Mouse (Mus musculus) cerebellum, adult (tissue): ENCODE results near the gene Scrg1.

Experiments used
- ATAC-seq: cut with Nextera tagmentation; 2 replicates; pipeline ENCODE4 v1.9.2; 2017; ENCODE audit warnings: mild to moderate bottlenecking, moderate library complexity, mixed read lengths; ENCODE audit not compliant: insufficient number of reproducible peaks, low FRiP score, low TSS enrichment

Gene Scrg1

DNA sequence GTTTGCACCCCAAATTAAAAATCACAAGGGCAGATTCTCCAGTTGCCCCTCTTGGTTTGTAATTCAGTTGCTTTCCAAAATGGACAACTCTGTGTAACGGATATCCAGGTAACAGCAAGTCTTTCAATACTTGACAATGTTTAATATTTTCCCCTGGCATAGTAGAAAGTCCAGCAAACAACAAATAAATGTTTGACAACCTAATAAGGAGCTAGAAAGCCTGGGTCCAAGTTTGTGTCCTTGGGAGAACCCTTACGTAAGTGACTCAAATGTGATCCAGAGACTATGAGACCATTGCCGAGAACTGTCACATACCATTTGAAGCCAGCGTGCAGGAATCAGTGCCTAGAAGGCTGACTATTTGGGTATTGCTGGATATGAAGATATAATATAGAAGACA is 3.8 kb upstream of the Scrg1 start:
- no peak for ATAC-seq

DNA sequence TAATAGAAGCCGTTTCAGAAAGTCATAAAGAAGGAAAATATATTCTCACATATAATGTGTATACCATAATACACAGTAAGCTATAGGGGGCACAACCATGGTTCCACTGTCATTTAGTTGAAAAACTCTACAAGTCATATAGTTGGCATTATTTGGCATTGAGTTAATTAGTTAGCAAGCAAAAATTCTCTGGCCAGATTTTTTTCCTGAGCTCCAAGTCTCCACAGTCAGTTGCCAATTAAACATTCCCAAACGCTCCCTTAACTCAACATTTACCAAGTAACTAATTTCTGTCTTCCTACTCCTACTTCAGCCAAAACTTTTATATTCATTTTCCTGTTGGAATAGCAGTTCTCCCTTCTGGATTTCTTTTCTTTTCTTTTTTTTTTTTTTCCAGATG is 2.4 kb upstream of the Scrg1 start:
- ATAC-seq = no peak

DNA sequence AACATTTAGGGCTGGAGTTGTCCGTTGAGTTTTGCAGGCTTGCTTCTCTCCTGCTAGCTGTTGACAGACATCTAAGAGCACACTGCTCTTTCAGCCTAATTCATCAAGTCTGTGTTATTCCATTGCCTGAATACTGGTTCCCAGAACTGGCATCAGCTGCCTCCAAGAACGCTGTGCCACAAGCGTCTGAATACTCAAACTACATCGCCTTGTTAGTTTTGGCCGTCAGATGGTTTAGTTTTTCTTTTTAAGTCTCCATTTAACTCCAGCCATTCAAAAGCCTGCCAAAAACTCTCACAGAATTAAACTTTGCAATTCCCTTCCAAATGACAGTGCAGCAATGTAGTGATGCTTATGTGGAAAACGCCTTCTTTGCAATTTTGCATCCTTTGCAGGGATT is 1.4 kb downstream of the Scrg1 start:
- ATAC-seq = no peak

DNA sequence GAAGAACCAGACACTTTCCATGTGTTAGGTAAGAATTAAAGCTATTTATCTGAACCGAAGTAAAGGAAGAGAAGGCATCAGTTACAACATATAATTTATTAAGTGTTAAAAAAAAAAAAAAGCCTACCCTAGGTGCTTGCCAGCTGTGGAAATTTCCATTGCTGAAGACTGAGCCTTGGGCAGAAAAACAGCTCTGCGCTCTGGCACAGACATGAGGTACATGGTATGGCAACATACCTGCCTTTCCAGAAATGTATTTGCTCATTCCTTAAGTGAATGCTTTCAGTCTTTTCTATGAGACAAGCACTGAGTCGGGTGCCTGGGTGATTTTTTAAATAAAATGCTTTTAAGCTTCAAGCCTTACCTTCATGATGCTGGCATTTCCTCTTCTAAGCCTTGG is 2.2 kb downstream of the Scrg1 start:
- ATAC-seq = no peak

DNA sequence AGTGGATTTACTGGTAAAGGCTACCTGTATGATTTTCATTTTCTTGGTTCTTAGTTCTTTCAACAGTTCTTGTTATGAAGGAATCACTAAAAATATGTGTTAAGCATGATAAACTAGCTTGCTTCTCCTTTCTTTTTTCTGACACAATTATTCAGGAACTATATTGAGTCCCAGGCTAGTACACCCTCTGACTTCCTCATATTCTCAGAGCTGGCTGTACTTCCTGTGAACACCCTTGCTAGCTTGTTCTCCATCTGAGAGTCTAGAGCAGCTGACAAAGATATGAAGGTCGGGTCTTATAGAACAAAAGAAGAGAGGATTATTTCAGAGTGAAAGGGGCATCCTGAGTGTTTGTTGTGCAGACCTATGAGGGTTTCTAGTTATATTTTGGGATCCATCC is 7.1 kb downstream of the Scrg1 start:
- ATAC-seq = no peak

DNA sequence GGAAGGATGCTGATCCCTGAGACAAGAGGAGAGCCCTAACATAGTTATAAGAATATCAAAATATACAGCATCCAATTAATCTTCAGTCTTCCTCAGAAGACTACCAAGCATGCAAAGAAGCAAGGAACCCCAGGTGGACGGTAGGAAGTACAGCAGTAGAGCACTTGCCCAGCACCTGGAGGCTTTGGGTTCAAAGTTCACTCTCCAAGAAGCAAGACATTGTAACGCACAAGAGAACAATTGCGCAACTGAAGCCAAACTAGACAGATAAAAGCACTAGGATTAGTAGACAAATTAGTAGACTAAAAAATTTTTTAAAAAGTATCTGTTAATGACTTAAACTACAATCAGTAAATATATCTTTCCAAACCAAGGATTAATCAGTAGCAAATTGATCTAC is 8.0 kb downstream of the Scrg1 start:
- ATAC-seq = no peak

DNA sequence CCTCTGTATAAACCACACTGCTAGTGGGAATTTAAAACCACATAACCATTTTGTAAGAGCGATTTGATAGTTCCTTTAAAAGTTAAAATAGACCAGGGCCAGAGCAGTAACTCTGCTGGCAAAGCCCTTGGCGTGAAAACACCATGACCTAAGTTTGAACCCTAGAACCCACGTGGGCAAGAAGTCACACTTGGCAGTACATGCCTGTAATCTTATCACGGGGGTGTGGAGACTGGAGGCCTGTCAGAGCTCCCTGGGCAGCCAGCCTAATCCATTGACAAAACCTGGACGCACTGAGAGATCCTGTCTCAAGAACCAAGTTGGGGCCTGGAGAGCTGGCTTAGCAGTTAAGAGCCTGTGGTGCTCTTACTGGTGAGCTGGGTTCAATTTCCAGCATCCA is 12.9 kb downstream of the Scrg1 start:
- no peak for ATAC-seq

DNA sequence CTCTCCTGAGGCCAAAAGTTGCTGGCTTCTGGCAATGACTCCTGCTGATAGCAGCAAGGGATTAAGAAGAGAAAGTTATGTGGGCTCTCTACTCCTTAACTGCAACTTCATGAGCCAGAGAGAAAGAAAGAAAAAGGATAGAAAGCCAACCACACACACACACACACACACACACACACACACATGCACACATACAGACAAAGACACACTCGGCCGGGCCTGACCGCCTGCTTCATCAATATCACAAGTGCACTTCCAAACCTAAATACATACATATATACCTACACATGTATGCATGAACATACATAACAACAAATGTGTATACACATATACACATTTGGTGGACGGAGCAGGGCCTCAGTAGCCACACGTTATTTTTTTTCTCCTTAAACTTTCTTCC is 15.1 kb downstream of the Scrg1 start:
- no peak for ATAC-seq

DNA sequence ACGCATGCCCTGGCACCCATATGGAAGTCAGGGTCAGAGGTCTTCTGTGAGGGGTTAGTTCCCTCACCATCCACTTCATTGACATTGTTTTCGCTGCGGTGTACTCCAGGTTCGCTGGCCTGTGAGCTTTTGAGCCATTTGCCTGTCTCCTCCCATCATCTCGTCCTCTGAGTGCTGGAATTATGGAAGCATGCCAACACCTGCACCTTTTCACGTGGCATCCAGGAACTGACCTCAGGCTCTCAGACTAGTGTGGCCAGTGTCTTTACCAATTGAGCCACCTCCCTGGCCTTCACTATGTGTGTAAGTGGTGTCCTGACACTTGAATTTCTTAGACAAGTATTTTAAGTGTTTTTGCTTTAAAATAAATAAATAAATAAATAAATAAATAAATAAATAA is 18.0 kb downstream of the Scrg1 start:
- no peak for ATAC-seq

DNA sequence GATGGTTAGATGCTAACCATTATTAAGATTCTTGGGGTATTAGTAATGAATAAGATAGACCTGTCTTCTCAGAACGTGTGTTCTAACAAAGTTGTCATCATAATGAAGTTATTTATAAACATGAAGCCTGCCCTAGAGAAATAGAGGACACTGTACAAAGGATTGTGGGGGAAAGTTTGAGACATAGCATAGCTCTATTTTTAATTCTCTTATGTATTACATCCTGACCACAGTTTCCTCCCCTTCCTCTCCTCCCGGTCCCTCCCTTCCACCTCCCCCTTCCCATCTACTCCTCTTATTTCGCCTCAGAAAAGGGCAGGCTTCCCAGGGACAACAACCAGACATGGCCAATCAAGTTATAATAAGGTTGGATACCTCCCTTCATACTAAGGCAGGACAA is 22.7 kb downstream of the Scrg1 start:
- ATAC-seq = no peak

DNA sequence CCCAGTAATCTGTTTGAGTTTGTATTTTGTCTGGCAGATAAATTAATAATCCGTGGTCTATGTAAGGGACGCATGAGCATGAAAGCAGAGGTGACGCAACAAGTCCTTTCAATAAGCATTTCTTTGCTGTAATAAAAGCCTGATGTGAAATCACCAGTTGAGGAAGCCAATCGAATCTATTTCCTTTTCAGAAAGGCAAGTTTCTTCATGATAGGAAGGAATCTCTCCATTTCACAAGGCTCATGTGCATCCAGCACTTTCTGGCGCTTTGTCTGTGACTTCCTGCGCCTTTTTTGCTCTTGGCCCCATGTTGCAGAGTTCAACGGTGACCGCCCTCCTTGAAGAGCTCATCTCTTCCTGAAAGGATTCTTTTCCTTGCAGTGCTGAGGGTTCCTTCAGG is 24.0 kb downstream of the Scrg1 start:
- ATAC-seq = no peak

DNA sequence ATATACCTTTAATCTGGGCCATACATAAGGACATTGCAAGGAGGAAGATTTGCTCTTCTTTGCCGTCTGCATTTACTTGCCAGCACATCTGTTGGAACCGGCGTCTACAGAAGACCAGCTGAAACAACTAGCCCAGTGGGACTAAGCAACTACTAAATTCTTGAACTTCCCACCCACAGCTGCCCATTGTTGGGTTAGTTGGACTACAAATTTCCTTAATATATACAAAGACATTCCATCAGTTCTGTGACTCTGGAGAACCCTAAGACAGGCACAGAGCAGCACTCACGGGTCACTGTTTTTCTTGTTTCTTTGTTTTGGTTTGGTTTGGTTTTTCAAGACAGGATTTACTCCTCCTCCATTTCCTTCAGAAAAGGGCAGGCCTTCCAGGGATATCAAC is 24.9 kb downstream of the Scrg1 start:
- ATAC-seq = no peak

DNA sequence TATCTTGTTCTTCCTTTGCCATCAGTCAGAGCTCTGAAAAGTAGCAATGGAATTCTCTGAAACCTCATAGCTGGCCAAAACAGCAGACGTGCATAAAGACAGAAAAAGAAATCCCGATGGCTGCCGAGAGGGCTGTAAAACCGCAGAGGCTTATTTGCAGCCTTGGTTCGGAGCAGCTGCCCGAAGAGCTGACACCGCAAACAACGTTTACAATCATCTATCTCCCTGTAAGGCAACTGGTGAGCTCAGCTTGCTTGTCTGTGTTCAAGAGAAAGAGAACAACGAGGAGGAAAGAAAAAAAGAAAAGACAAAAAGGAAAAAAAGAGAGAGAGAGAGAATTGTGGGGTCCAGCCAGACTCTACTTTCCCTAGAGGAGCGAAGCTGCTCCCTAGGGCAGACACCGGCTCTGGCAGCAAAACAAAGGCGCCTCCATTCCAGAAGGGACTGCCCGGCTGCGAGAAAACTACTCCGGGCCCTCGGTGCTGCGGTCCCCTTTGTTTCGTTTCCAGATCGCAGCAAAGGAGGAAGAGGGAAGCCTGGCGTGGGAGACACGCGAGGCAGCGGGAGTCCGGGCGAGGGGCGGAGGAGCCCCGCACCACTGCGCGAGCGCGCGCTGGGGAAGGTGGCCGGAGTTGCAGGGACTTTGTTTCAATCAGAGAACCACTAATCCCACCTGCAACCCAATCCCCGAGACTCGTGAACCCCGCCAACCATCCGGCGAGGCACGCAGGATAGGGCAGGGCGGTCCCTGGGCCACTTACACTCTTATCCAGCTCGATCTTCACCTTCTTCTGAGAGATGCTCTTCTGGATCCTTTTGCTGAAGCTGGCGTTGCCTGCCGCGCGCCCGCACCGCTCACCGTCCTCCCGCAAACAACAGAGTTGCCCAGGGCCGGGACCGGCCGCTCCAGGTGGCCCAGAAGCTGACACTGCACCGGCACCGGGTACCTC is 31.0 kb downstream of the Scrg1 start:
- ATAC-seq = peak; percentile 38

DNA sequence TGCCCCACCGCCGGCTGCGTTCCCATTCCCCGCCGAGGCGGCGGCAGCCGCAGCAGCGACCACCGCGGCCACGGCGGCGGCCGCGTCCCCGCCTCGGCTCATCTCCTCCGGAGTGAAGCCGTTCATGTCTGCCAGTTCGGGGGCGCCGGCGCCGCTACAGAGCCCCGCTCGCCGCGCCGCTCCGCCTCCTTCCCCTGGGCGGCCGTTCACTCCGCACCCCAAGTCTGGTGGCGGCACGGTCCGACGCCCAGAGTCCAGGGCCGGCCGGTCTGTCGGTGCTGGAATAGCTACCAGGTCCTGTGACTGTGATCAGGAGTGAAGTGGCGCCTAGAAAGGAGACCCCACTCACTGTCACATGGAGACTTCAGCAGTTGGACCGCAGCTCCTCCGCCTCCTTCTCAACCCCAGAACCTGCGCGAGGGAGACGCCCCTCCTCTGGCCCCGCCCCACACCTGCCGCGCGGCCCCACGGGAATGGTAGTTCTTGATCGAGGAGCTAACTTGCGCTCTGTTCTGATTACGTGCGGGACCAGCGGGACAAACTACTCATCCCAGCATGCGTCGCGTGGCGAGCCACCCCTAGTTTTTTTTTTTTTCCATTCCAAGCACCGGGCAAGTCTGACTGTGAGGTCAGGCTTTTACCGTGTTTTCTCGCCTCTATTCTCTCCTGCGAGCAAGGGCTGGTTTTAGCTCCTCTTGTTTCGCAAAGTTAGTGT is 31.9 kb downstream of the Scrg1 start, which contains the start of gene Sap30:
Sap30 (minus strand) TSS at position 420 of the 715 bp plus-strand sequence.
- peak; percentile 97 for ATAC-seq

DNA sequence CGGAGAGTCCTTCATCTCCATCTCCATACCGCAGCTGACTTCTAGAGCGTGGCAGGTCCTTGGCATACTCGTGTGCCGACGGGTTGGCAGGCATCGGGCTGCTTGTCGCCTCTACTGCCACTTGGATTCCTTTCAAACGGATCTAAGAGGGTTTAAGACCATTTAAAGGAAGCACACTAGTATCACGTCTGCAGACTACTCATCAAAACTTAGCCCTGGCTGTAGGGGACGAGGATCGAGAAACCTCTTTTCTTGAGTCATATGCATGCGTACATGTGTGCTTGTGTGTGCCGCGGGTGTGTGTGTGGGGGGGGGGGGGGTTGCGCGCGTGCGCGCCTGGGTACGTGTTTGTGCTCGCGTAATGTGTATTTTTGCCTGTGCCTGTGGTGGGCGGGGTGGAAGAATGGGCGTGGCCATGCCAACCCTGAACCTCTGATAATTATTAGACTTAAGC is 32.6 kb downstream of the Scrg1 start:
- ATAC-seq = peak; percentile 23; the same call in 1 of the 2 replicates

DNA sequence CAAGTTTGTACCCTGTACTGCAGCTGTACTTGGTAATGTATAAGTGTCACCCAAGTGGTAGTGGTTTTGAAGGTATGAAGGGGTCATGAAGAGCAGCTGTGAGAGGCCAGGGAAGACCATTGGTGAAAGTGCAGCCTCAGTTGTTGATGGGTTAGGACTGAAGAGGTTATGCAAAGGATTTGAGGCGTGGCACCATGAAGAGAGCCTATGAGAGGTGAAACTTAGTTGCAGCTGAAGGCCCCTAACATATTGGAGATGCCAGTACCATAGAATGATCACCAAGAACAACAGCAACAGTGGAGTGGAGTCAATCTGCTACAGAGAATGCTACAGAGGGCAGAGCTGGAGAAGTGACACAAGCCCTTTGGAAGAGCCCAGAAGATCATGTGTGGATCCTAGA is 33.6 kb downstream of the Scrg1 start:
- ATAC-seq = no peak

DNA sequence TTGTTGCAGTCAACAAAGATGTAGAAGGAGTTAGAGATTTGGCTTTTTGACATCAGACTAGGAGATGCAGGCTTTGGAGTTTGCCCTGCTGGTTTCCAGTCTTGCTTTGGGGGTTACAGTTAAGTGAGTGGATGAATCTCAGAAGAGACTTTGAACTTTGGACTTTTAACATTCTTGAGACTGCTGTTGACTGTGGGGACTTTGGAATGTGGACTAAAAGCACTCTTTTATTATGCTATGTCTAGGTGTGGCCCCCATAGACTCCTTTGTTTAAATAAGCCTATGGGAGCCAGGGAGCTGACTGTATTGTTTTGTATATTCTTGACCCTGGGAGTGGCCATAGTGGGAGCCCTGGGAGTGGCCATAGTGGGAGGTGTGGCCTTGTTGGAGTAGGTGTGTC is 34.2 kb downstream of the Scrg1 start:
- no peak for ATAC-seq

DNA sequence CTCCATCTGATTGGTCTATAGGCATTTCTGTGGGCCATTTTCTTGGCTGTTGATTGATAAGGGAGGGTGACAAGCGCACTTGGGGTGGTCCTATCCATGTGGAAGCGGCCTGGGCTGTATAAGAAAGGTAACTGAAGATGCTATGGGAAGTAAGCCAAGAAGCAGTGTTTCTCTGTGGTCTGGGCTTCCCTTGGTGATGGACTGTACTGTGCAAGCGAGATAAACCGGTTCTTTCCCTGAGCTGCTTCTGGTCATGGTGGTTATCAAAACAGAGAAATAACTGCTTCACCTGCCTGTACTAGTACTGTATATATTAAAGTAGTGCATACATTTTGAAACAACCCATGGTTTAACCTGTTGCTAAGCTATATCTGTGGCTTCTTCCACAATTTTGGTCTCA is 36.1 kb downstream of the Scrg1 start:
- ATAC-seq = no peak

DNA sequence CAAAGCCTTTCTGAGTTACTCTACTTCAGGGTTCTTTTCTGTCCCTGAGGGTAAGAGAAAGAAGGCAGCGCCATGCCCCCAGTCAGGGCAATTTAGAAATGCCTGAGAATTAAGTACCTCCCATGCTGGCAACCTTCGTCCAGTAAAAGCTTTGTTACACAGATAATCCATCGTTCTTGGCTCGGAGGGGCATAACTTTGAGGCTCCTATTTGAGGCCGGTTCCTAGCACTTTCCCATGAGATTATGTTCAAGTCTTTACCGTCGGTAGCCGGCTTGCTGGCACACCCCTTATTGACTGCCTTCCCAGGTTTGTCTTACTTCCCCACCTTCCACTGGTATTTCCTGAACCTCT is 42.7 kb downstream of the Scrg1 start:
- ATAC-seq = peak; percentile 27; the same call in 1 of the 2 replicates

DNA sequence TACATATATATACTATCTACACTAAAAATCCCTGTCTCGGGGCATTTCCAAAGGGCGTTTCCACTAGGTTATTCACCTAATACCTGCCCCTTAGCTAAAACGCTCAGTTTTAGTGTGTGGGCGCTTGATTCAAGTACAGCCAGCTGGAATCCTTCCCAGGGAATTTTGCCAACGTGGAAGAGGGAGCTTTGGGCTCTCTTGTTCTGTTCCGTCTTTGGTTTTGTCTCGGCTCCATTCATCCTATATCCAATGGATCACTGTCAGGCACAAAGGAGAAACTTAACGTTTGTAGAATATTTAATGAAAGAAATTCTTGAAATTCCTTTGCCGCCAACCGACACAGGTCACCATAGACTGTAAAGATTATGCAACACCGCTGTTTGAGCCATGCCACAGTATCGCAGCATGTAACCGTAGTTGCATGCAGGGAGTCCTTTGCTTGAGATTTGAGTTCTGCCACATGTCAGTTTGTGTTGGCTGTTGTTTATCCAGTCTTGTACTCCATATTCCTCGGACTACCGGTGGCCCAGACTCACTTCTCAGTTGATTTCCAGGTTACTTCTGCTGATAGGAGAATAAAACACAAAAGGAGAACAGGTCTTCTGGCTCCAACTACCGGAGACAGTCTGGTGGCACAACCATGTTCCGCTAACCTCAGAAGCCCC is 43.3 kb downstream of the Scrg1 start:
- ATAC-seq = peak; percentile 85

DNA sequence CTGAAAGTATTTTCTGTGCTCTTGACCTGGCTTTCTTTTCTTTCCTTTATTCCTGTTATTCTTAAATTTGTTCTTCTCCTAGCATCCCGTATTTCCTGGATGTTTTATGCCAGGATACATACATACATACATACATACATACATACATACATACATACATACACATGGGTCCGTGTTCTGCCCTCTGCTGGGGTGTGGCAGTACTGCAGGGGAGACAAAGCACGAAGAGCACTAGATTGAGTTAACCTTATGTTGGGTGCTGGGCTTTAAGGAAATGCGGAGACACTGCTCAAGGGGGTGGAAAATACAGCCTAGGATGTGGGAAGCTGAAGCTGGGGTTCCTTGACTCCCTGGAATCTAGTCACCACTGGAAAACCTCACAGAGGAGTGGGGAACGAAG is 47.9 kb downstream of the Scrg1 start:
- no peak for ATAC-seq
